ENCODE assay signal across 10 mouse cellular contexts in the genomic region with DNA sequence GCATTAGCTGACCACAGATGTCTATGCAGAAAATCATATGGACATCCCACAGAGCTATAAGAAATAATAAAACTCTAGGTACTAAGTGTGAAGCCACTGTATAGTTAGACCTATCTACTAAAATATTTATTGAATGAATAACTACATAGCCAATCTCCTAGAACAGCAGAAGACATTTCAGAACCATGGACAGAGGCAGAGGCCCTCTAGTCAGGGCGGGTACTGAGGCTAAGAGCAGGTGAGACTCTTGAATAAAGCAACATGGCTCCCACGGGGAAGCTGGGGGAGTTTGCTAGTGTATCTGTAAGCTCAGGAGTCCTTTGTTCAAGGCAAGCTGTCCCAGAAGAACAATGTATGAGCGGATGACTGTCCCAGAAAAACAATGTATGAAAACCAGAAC.
DNase-seq lines count a peak whose midpoint lies in the region; ATAC-seq and TF ChIP-seq lines count a peak whose summit lies in the region.
"Had no signal": no experiment of that assay in that cellular context is flagged by ENCODE, and none has a peak within 500 bp of the region (broad histone marks: within the 10 kb centered on the region; RNA-seq: fewer than 3 reads in every experiment).

No protein-coding gene starts in this region.

- H3K4me2 ChIP-seq in kidney, embryonic 15.5 days: no peak overlapping the region
- no peak overlapping the region for H3K4me2 ChIP-seq in intestine, embryonic 15.5 days (replicated peaks)
- H3K4me2 ChIP-seq: midbrain, embryonic 11.5 days had no signal

- H3K9me3 ChIP-seq in kidney, embryonic 15.5 days (replicated peaks): no peaks in the 10 kb centered on the region
- no peaks in the 10 kb centered on the region for H3K9me3 ChIP-seq in G1E (replicated peaks)
- no peaks in the 10 kb centered on the region for H3K9me3 ChIP-seq in midbrain, embryonic 10.5 days (replicated peaks)
- no peaks in the 10 kb centered on the region for H3K9me3 ChIP-seq in intestine, embryonic 15.5 days

- no peak overlapping the region for H3K9ac ChIP-seq in kidney, embryonic 15.5 days
- H3K9ac ChIP-seq in intestine, embryonic 15.5 days: no peak overlapping the region

- WGBS in kidney, adult 2 months: 24% methylated on average over 3 of the region's 3 CpGs
- WGBS in kidney, embryonic 15.5 days: 28% methylated on average over 3 of the region's 3 CpGs
- 22% methylated on average over 3 of the region's 3 CpGs for WGBS in midbrain, embryonic 10.5 days
- 27% methylated on average over 3 of the region's 3 CpGs for WGBS in intestine, embryonic 15.5 days

- no peak overlapping the region for H3K27ac ChIP-seq in kidney, adult 2 months (ENCODE audit: insufficient read depth, low read depth, low read length)
- H3K27ac ChIP-seq in kidney, embryonic 15.5 days: no peak overlapping the region
- no peak overlapping the region for H3K27ac ChIP-seq in midbrain, embryonic 10.5 days (replicated peaks)
- no peak overlapping the region for H3K27ac ChIP-seq in intestine, embryonic 15.5 days
- H3K27ac ChIP-seq: layer of hippocampus, adult 2 months had no signal

- DNase-seq in kidney, adult 2 months: peak; percentile 27
- peak; percentile 9 for DNase-seq in G1E (ENCODE audit: low spot score)
- peak; percentile 67 for DNase-seq in embryo, embryonic 11.5 days (ENCODE audit: low read depth, low spot score)
- no peak for DNase-seq in midbrain, embryonic 10.5 days (ENCODE audit: low spot score)
- no peak for DNase-seq in cerebellum, adult 9-11 months

- no peaks in the 10 kb centered on the region for H3K36me3 ChIP-seq in kidney, adult 2 months (ENCODE audit: control insufficient read depth, insufficient read depth, low read length)
- H3K36me3 ChIP-seq in kidney, embryonic 15.5 days: no peaks in the 10 kb centered on the region
- H3K36me3 ChIP-seq in G1E (replicated peaks): no peaks in the 10 kb centered on the region
- no peaks in the 10 kb centered on the region for H3K36me3 ChIP-seq in midbrain, embryonic 10.5 days
- no peaks in the 10 kb centered on the region for H3K36me3 ChIP-seq in intestine, embryonic 15.5 days

- no peak overlapping the region for H3K4me3 ChIP-seq in kidney, adult 2 months (ENCODE audit: insufficient read depth, low read depth, low read length)
- H3K4me3 ChIP-seq in kidney, embryonic 15.5 days (replicated peaks): no peak overlapping the region
- H3K4me3 ChIP-seq in G1E (ENCODE audit: low read depth, low read length): no peak overlapping the region
- H3K4me3 ChIP-seq in midbrain, embryonic 10.5 days: no peak overlapping the region
- no peak overlapping the region for H3K4me3 ChIP-seq in intestine, embryonic 15.5 days (replicated peaks)
- H3K4me3 ChIP-seq: layer of hippocampus, adult 2 months had no signal

- H3K4me1 ChIP-seq in kidney, adult 2 months (ENCODE audit: control insufficient read depth, insufficient read depth, low read length): no peaks in the 10 kb centered on the region
- no peaks in the 10 kb centered on the region for H3K4me1 ChIP-seq in kidney, embryonic 15.5 days
- H3K4me1 ChIP-seq in G1E (ENCODE audit: insufficient read depth, low read depth, low read length): no peaks in the 10 kb centered on the region
- peaks cover 23% of the 10 kb centered on the region for H3K4me1 ChIP-seq in midbrain, embryonic 10.5 days
- no peaks in the 10 kb centered on the region for H3K4me1 ChIP-seq in intestine, embryonic 15.5 days (replicated peaks)

- H3K27me3 ChIP-seq in kidney, adult 2 months (replicated peaks; ENCODE audit: control insufficient read depth, insufficient read depth, low read length): no peaks in the 10 kb centered on the region
- H3K27me3 ChIP-seq in kidney, embryonic 15.5 days: peaks cover 31% of the 10 kb centered on the region
- H3K27me3 ChIP-seq in G1E (ENCODE audit: insufficient read depth, low read length): peaks cover 5% of the 10 kb centered on the region; the same call in 1 of the 2 replicates
- peaks cover 26% of the 10 kb centered on the region for H3K27me3 ChIP-seq in midbrain, embryonic 10.5 days (ENCODE audit: low read depth, poor library complexity, severe bottlenecking)
- 0 out of 2 replicates have a peak, but pooled peaks cover 3% of the 10 kb centered on the region for H3K27me3 ChIP-seq in intestine, embryonic 15.5 days (replicated peaks)

- no peak for TF ChIP-seq POLR2A in kidney, adult 2 months (IDR thresholded peaks at IDR 0.05; ENCODE audit: low read depth, low read length)

- ATAC-seq in kidney, embryonic 15.5 days (replicated peaks; ENCODE audit: low FRiP score): no peak
- no peak for ATAC-seq in G1E (ENCODE audit: extremely low read depth, insufficient number of reproducible peaks, low FRiP score, poor library complexity, severe bottlenecking)
- peak; percentile 47; the same call in 1 of the 2 replicates for ATAC-seq in megakaryocyte-erythroid progenitor cell, adult 5-6 weeks (replicated peaks; ENCODE audit: low FRiP score, low TSS enrichment, poor library complexity, severe bottlenecking)
- ATAC-seq in intestine, embryonic 15.5 days: no peak

- TF ChIP-seq CTCF in kidney, adult 2 months (conservative IDR thresholded peaks at IDR 0.05; ENCODE audit: insufficient read depth, insufficient read length, low read depth, low read length): no peak
- TF ChIP-seq CTCF in G1E (IDR thresholded peaks at IDR 0.05; ENCODE audit: low read depth, low read length): no peak

Comparison
In these comparisons a context has a peak if more than half of its experiments do, and no peak if none do; other contexts are left out.
1. DNase-seq: peak in kidney, adult 2 months (single experiment), G1E (single experiment) and embryo, embryonic 11.5 days (single experiment); none in midbrain, embryonic 10.5 days (single experiment) and cerebellum, adult 9-11 months (single experiment).